Mouse (Mus musculus): Measurements from ENCODE around the gene Abcc4.

- TF ChIP-seq CTCF (IDR thresholded peaks at IDR 0.05; ENCODE audit: control insufficient read depth, insufficient read depth, insufficient replicate concordance, low read depth, low read length): no peak
- no peak for TF ChIP-seq POLR2A (IDR thresholded peaks at IDR 0.05; ENCODE audit: control insufficient read depth, low read depth, low read length)
Observed at GRCm38 (mm10) chr14:118552390-118552789, 153.6 kb downstream of the Abcc4 start.

Measured in testis, adult 2 months (tissue).